Mouse (Mus musculus) gonadal fat pad, adult 2 months (tissue): ENCODE data around the gene Arl4a. TPM values are rescaled to one million over a fixed set of nuclear protein-coding genes. Genes with fewer than 3 reads are reported as not detected.

ENCODE experiments used
- DNase-seq: peaks from one replicate; pipeline ENCODE4 v3.0.0-alpha.2; 2012; ENCODE audit warnings: low read depth
- polyA plus RNA-seq: library from polyadenylated mRNA; depleted of rRNA; stranded (reverse); fragments of >200 nt; gene quantifications from 2 replicates; pipeline ENCODE4 v1.2.3, GENCODE M21; 2012; rRNA removed

The Arl4a gene
- polyA plus RNA-seq, 1 experiment = 26.9 TPM

- DNase-seq = no peak
Observed at GRCm38 (mm10) chr12:39959166-39959565, 78.7 kb downstream of the Arl4a start.

- no peak for DNase-seq
Observed at GRCm38 (mm10) chr12:39957931-39958671, 79.7 kb downstream of the Arl4a start.

GRCm38 (mm10) chr12:39956396-39956795 is 81.4 kb downstream of the Arl4a start:
- no peak for DNase-seq

Other genes starting within 250 kb of the Arl4a start
- gene Scin, start 96.2 kb upstream of the Arl4a start, polyA plus RNA-seq = 2.6 and 4.2 TPM in 2 replicates
- not detected in 2 replicates for gene Lsmem1, start 161.5 kb upstream of the Arl4a start, polyA plus RNA-seq
- gene Ifrd1, start 210.5 kb upstream of the Arl4a start, polyA plus RNA-seq = 19.5 and 35.2 TPM in 2 replicates